Mouse (Mus musculus) thymus, postnatal 14 days (tissue): ENCODE measurements around the gene Alyref2.

Source experiments
- DNase-seq: peaks from one replicate; pipeline ENCODE4 v3.0.0; 2021

Alyref2 gene

GRCm38 (mm10) chr1:171501636-171502080, 1.6 kb upstream of the Alyref2 start:
- peak; percentile 26 for DNase-seq

DNA sequence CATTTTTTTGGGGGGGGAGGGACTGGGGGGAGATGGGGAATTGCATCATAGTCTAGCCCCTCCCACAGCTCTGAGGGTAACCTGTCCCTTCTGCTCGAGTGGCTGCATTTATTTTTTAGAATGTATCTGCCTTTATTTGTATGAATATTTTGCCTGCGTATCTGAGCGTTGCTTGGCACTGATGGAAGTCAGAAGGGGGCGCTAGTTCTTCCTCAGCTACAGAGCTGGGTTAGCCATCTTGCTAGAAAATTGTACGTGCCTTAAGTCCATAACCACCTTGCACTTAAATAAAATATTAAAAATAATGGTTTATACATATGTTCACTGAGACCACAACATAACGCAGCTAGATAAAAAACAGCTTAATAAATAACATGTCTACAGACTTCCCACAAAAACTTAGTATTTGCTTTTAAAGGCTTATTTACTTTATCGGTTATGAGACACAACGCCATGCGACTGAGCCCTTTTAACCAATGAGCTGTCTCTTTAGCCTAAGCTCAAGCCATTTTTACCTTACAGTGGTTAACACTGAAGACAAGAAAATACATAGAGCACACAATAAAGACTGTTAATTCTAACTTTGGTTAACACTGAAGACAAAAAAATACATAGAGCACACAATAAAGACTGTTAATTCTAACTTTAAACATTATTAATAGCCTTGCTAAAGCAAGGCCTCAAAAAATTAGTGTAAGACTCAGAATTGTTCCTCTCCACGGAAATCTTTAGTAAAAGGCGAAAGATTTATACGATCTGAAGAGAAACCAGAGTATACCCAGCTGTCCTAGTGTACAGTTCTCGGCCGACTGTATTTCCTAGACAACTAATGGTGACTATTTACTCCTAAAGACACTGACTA, 659 bp upstream of the Alyref2 start:
- peak; percentile 66 for DNase-seq

- peak; percentile 78 for DNase-seq
These were observed 464 bp downstream of the Alyref2 start for GRCm38 (mm10) chr1:171503592-171504291.

DNA sequence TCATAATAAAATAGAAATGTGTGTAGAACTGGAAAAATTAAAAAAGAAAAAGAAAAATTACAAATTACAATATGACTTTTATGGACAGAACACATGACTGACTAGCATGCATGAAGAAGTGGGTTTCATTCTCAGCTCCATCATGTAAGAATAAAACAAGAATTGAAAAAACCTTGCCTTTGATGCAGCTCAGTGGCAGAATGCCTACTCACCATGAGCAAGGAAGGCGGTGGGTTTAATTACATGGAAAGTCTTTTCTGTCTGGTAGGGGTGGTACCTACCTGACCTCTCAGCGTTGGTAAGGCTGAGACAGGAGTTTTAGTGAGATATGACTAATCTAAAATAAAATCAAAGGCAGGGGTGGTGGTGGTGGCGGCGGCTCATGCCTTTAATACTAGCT, 1.3 kb downstream of the Alyref2 start:
- no peak for DNase-seq

GRCm38 (mm10) chr1:171513234-171513633, 10.0 kb downstream of the Alyref2 start:
- DNase-seq = peak; percentile 9

GRCm38 (mm10) chr1:171513760-171514159, 10.5 kb downstream of the Alyref2 start:
- DNase-seq = no peak

DNA sequence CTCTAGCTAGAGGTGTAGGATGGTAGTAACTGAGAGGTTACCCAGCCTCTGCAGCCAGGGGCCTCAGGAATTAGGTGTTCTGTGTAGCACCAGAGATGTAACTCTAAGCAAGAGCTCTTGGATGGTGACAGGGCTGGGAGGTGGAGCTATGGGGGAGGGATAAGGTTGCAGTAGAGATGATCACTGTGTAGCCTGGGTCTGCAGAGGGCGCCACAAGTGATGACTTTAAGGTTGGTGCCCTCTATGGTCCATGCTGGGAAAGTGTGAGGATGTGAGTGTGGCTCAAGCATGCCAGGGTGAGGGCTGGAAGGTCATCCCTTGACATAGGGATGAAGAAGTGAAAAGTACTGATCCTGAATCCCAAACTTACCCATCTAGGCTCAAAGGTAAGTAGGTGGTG, 11.8 kb downstream of the Alyref2 start:
- peak; percentile 35 for DNase-seq

GRCm38 (mm10) chr1:171515557-171515956, 12.3 kb downstream of the Alyref2 start:
- DNase-seq = no peak

DNA sequence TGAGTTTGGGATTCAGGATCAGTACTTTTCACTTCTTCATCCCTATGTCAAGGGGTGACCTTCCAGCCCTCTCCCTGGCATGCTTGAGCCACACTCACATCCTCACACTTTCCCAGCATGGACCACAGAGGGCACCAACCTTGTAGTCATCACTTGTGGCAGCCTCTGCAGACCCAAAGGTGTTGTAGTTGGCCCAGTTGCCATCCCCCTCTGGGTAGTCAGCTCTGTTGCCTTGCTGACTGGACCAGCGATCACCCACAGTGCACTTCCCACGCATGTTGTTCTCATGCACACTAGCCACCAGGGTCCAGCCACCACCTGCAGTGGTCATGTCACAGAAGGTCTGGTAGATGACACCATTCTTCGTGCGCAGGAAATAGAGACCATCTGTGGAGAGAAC, 28.1 kb downstream of the Alyref2 start:
- DNase-seq = no peak

- DNase-seq = no peak
These were observed 29.6 kb downstream of the Alyref2 start for GRCm38 (mm10) chr1:171532830-171533229.

DNA sequence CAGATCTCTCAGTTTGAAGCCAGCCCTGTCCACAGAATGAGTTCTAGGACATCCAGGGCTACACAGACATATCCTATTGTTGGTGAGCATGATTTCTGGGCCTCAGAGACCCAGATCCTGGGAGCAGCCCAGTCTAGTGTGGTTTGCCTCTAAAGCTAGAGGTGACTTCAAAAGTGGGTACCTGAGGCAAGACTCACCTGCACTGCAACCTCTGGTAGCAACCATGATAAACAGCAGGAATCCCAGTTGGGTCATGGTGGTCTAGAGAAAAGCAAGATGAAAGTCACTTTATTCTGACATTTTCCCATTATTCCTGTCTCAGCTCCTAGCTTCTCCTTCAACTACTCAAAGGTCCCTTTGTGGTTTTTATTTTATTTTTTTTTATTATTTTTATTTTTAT, 31.3 kb downstream of the Alyref2 start:
- DNase-seq = no peak

- DNase-seq = no peak
These were observed 31.9 kb downstream of the Alyref2 start, which contains the start of gene Itln1 for GRCm38 (mm10) chr1:171535194-171535593. Gene Itln1, minus strand, starts transcription at chr1:171535294.

DNA sequence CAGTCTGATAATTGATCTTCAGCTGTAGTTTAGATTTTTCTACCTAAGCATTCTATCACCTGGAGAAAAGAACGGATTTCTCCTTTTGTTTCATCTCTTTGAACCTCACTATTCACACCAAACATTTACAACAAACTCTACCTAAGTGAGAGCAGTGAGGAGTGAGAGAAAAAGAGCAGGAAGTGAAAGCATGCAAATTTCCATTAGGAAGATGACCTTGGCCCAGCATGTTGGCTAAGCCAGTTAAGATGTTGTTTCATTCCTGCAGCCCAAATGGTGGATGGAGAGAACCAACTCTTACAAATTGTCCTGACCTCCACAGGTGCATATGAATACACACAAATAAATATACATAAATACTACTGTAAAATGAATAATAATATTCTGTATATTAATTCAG, 37.4 kb downstream of the Alyref2 start:
- no peak for DNase-seq

- DNase-seq = no peak
These were observed 48.0 kb downstream of the Alyref2 start for GRCm38 (mm10) chr1:171551326-171551725.

DNA sequence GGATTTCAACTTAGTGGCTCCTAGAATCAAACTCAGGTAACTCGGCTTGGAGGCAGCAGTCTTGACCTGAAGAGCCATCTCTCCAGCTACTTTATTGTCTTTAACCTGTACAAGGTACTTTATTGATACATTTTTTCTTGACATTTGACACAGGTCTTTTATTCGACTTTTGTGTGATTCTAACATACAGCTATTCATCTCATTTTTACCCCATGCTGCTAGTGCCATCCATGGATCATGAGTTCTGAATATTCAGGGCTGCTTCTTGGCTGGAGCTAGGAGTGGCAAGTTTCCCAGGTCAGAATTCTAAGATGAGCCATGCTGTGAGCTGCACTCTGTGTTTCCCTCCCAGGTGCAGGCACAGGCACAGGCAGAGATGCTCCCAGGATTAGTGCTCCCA, 49.0 kb downstream of the Alyref2 start:
- DNase-seq = no peak

- DNase-seq = no peak
These were observed 50.4 kb downstream of the Alyref2 start for GRCm38 (mm10) chr1:171553359-171554341.
